Mouse (Mus musculus) adrenal gland, postnatal 36 days (tissue): ENCODE data around the gene Gm37240. TPM values are rescaled to one million over a fixed set of nuclear protein-coding genes. Genes with fewer than 3 reads are reported as not detected.

Experiments
- DNase-seq, 2 experiments: peaks; one replicate each; pipeline ENCODE4 v3.0.0; 2021; ENCODE audit warnings: mixed read lengths in 1 of 2
- total RNA-seq, 2 experiments: library from RNA; stranded (reverse); gene quantifications; 2 replicates each; pipeline ENCODE4 v1.2.3; 2021

The Gm37240 gene
- total RNA-seq, 2 experiments from 2014 or later: 2.5 to 4.5 TPM

DNA sequence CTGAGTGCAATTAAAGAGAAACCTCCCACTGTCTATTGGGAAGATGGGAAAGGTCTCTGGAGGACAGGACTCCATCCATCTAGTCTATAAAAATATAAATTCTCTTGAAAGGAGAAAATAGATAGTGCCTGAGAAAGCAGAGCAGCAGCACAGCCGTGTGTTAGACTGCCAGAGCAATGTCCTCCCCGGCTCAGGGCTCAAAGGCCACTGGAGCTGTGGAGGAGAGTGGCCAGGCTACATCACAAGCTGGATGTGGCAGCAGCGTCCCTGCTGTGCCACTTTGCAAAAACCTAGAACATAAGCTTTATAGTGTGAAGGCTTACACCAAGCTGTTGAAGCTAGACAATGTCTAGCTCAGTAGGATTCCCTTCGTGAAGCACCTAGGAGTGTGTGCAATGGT is 138.0 kb downstream of the Gm37240 start:
- DNase-seq: no peak

DNA sequence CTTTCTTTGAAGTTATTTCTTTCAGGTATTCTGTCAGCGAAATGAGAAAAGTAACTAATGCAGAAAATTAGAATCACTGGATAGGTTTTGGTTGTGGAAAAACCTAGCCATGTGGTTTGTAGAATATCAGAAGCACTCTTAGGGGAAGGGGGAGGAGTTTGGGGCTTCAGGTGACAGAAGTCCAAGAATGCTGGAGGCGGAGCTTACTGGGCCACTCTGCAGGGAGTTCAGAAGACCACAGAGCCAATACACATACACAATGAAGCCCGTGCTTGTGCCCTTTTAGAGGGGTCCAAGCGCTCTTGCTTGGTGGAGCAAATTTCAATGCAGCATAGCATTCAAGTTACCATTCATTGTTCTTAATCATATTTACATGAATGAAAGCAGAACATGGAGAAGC is 138.5 kb downstream of the Gm37240 start:
- DNase-seq: no peak

DNA sequence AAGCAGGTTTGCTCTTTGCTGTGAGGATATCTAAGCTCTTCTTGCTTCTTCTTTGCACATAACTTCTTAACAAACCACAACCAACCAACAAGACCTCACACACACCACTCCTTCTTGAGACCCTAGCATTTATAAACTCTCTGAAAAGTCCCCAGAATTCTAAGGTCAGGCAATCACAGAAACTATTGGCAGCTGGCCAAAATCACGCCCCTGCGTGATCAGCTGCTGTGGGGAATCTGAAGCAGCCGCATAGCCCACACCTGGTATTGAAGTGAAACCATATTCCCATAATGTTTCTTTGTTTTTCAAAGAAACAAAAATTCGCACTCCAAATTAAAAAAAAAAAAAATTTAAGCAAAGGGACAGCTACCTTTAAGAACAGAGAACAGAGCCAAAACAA is 141.2 kb downstream of the Gm37240 start:
- DNase-seq: peak in 1 of 2 experiments; percentile 4

DNA sequence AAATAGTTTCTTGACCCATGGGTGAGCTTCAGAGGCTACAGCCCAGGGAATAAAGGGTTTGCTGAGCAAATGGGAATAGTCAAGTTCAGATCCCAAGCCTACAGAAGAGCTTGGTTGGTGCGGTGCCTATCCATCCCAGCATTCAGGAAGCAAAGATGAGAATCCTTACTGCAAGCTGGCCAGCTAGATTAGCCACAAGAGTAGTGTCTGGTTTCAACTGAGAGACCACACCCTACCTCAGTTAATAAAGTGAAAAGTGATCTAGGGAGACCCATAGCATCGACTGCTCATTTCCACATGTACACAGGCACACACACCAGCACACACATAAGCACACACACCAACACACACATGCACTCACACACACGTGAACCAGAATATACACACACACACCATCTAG is 145.6 kb downstream of the Gm37240 start:
- DNase-seq: no peak

DNA sequence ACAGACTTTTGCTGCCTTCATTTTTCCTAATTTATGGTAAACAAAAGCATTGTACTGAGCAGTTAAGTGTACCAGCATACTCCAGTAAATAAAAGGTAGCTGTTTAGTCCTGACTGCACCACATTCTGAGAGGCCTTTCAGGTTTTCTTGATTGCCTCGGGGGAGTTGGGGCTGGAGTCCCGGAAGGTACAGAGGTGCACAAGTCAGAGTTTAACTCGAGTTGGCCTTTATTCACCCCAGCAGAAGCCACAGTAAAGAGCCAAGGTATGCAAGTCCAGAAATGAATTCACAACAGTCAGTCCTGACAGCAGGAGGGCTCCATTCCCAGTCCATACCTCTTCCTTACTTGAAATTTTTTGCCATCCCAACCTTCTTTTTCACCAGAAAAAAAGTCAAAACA is 148.7 kb downstream of the Gm37240 start:
- DNase-seq: no peak

DNA sequence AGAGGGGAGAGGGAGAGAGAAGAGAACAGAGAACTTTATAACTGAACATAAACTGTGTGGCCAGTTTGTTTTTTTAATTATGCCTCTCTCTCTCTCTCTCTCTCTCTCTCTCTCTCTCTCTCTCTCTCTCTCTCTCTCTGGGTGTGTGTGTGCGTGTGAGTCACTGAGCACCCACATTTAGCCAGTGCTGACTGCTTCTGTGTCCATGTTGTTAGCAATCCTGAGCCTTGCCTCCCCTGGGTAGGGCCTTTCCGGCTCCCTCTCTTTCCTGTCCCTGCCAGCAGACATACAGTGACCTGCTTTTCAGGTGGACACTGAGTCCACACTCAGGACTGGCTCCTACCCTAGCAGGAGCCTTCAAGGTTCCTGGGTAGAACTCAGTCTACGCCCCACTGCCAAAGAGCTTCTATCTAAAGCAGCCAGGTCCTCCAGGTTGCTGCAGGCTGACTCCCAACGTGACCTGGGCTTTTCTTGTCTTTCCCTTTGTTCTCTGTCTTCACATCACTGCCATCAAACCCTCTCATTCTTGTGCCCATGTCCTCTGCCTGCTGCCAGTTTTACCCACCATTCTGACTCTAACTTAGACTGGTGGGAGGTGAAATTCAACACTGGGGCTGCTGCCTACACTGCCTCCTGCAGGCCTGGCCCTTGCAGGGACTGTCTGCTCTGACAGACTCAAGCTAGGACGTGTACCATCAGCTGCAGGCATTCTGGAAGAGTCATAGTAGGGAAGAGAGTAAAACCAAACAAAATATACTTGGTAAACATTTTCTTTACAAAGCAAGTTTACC is 153.2 kb downstream of the Gm37240 start:
- no peak for DNase-seq

DNA sequence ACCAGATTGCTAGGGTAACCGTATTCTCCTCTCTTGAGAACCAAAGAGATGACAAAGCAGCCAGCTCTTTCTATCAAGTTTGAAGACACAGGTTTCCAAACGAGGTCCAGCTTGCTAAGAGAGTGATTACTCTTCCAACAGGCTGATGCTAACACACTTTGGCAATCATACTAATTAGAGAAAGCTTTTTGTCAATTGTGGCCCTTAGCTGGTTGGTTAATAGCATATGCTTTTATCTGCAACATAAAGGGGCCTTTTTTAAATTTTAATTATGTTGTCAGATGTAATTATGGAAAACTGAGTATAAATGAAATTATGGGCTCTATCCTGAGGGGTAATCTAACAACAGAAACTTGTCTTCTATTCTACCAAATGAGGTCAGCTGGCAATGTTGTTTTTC is 160.1 kb downstream of the Gm37240 start:
- DNase-seq: no peak

DNA sequence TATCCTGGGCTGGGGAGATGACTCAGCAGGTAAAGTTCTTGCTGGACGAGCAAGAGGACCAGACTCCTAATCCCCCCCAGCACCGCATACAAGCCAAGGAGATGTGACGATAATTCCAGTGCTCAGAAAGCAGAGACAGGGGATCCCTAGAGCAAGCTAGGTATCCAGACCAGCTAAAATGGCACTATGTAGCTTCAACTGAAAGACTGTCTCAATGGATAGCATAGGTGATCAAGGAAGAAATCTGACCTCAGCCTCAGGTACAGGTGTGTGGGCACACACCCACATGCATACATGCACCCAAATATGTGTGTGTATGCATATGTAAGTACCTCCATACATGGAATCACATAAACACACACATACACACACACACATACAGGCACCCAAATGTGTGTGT is 161.3 kb downstream of the Gm37240 start:
- DNase-seq: no peak

DNA sequence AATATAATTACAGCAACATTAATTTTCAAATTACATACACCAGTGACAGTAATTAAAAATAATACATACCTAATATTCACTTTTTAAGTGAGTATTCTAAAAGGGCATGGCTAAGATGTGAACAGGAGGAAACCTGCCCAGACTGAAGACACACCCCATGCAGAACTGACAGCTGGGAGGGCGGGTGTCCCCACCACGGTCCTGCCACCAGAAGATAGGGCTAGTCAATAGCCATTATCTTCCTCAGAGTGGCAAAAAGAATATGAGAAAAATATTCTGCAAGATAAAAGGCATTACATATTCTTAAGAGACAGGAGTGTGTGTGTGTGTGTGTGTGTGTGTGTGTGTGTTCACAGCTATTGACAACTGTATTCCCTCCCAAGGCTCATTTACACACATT is 162.2 kb downstream of the Gm37240 start:
- no peak for DNase-seq

DNA sequence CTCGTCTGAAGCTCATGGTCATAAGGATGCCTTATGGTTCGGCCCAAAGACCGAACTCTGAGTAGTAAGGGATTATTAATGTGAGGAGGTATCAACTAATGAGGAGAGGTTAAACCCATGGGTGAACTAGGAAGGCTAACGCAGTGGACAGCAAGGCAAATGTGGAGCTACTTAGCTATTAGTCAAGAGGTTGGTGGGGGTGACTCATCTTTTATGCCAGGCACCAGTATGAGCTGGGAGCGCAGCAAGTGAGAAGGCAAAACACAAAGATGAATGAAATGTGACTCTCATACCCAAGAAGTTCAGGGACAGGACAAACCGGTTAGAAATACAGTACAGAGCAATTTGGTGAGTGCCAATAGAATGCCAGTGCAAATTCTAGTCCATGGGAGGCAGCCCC is 164.7 kb downstream of the Gm37240 start:
- peak; percentile 45 to 48 for DNase-seq

DNA sequence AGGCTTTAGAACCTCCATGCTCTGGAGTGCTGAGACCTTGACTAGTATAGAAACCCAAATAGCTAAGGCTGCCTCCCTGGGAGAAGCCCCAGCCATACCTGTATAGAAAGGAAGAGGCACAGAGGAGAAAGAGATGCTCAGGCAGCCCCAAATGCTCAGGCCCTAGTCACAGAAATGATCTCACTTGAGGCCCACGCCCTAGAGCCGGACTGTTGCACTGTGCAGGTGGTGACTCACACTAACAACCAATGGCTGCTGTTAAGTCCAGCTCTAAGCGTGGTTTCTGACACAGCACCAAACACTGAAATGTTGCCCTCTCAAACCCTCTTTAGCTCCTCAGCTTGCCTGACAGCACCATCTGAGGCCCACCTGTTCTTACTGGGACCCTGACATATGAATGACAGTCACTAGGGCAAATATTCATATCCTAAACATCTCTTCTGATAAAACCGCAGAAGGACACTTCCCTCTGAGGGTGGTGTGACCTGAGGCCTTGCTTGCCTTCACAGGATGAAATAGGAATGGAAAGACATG is 171.5 kb downstream of the Gm37240 start:
- DNase-seq: peak; percentile 29 to 32

DNA sequence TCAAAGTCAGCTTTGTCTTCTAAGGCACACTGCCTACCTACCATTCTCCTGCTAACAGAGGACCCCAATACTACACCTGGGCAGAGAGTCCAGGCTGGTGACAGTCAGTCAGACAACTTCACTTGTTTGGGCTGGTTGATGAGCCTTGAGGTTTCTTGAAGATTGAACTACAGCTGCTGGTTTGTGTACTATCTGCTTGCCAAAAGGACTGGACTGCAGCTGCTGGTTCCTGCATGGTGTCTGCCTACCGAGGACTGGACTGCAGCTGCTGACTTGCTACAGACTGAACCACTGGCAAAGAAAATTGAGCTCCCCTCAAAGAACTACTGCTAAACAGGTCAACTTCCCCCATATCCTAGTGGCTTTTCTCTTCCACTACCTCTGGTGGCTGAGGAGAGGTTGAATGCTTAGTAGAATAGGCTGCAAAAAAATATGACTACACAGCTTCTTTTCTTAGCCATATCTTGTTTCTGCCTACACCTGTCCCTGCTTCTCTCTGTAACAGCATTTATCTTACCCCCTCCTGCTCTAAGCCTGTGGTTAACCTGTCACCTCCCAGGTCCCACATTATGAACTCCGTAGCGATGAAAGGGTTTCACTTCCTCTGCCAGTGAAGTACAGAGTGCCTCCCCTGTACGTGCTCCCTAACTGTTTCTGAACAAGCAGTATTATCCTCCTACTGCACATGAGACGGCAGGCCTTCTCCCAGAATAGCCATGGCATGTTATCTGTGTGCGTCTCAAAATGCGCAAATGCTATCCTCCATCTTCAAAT is 173.2 kb downstream of the Gm37240 start:
- no peak for DNase-seq

DNA sequence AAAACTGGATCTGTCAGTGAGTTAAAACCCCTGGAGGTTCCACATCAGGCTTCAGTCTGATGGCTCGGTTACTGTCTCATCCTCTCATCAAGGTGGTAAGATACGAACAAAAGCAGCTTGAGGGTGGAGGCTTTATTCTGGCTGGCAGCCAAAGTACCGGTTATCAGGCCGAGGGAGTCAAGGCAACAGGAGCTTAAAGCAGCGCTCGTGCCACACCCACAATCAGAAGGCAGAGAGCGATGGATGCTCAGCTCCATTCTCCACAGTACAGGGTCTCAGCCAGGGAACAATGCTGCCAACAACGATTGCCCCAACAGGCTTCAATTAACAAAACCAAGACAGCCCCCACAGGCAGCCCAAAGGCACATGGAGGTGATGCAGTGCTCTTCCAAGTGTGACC is 176.6 kb downstream of the Gm37240 start:
- DNase-seq: no peak

DNA sequence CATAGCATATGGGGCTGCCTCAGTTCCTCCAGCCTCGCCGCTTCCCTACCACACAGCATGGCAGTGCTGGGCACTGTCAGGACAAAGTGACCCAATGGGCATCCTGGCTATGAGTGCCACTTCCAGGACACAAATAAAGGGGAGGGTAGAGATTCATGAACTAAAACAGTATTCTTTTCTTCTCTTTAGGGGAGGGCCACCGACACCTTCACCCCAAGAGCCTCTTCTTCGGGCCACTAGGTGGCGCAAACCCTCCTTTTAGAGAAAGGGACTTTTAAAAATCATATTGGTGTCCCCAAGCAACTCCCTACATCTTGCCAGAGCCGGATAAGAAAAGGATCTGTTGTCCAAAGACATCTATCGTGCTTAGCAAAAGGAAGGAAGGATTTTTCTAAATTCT is 179.9 kb downstream of the Gm37240 start:
- DNase-seq: peak; percentile 59 to 70

DNA sequence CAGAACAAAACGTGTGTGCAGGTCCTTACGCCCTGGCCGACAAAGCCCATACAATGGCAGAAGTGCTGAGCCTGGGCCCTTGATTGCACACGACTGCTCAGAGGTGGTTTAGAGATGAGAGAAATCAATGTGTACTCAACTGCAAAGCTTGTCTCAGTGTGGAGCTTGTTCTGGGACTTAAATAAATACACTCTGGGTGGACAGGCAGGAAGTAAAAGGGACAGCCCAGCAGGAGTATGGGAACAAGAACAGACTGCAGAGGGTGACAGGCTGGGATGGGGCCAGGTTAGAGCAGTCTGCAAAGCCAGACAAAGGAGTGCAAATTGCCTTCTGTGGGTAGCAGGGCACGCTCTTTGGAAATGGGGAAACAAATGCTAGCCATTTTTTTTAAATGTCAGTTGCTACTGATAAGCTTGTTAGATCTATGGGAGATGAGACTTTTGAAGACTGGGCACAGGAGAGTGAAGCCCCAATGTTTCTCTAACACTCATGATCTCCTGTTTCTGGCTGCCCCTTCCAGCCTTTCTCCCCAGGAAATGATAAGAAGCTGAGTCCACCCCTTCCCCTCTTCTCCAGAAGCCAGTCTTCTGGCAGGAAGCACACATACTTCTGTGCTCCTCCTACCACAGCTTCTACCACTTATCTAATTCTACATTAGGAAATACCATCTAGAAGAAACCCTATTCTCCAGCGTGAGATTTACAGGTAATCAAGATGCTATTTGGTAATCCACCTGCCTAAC is 184.0 kb downstream of the Gm37240 start:
- peak in 1 of 2 experiments; percentile 13 for DNase-seq

DNA sequence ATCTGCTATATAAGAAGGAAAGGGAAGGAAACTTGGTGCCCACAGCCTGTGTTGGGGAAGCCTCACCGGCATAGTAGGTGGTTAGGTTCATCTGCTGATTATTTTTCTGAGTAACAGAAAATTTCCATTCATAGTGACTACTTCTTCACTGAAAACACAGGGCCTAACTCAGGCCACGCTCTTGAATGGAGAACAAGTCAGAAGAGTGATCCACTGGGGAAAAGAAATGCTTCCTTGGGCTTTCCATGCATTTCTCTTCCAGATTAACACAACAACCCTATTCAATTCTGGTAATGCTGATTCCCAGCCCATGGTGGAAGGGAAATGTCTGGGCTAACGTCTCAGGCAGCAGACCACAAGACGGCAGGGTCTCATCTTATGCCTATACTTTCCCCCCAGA is 188.8 kb downstream of the Gm37240 start:
- DNase-seq: no peak

DNA sequence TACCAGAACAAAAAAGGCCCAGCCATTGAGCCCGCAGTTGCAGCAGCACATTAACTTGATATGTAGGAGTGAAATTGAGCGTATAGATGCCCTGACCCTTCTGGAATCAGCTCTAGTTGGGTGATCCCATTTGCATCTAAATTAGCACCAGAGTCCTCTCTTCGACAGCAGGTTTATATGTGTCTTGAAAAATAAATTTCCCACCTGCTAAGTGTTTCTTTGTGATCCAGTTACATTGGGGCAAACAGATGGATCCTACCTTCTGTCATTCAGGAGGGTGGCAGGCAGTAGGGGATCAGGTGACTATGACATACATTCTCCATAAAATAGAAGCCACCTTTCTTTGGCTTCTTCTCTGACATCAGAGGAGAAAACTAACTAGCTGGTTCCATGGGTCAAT is 192.3 kb downstream of the Gm37240 start:
- DNase-seq: no peak

DNA sequence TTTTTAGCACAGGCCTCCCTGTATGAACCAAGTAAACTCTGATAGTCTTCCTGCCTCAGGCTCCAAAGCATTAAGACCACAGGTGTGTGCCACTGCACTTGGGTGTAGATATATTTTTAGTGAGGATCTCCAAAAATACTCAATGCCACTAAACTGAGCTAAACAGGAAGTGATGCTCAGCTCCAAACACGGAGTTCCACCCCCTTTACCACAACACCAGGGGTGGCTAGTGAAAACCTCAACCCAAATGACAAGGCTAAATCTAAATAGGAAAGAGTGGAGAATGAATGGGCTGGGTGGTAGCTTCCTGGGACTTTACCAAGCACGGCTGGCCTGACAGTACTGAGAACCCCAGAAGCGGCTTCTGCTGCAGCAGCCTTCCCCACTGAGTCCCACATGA is 194.3 kb downstream of the Gm37240 start:
- no peak for DNase-seq

DNA sequence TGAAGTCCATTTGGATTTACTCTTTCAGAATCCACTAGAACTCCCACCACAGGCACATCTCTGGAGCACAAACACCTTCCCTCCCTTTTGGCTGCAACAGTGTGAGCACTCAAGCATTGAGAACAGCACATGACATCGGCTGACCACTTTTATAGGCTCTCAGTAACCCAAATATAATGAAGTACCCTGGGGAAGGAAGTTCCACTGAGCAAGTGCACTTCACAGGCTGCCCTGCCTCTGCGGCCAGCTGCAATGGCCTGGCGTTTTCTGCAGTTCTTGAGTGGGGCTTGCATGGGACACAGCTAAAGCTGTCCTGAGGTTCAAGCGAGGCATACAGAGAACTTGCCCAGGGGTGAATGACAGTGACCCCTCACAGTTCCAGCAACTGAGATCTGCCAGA is 196.2 kb downstream of the Gm37240 start:
- no peak for DNase-seq

DNA sequence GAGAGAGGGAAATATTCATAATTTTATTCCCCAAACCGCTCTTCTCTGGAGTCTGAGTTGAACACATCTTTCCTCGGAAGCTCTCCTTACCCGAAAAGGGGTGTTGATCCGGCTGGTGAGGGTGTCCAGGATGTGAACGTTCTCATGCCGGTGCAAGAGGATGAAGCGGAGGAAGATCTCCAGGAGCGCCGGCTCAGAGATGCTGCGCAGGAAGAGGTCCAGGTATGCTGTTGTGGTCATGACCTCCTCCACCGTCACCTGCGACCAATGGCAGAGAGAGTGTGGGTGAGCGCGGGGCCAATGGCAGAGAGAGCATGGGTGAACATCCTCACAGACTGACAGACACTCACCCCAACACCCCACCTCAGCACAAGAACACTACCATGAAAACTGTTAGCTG is 199.0 kb downstream of the Gm37240 start:
- no peak for DNase-seq

DNA sequence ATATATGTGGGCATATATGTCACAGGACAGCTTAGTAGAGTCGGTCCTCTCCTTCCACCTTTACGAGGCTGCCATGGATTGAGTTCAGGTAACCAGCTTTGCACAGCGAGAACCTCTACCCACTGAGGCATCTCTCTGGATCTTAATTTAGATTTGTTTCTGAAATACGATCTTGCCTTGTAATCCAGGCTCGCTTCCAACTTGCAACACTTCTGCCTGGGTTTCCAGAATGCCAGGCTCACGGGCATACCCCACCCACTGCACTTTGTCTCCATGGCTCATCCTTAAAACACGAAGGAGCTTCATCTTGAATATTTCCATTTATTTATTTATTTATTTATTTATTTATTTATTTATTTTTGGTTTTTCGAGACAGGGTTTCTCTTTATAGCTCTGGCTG is 202.0 kb downstream of the Gm37240 start:
- no peak for DNase-seq

DNA sequence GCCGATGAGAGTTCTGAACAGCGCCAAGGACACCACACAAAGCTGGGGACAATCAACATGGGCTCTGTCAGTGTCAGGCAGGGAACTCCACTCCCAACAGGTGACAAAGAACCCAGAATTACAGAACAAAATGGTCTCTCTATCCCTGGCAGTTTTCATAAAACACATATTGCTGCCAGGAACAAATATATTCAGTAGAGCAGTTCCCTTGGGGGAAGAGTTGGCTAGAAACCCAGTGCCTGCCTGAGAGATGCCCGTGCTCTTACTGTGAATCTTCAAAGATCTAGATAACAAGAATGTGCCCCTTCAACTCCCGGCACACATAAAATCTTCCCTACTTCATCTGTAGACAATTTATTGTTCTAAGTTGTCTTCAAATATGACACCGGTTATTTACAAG is 203.7 kb downstream of the Gm37240 start:
- no peak for DNase-seq

DNA sequence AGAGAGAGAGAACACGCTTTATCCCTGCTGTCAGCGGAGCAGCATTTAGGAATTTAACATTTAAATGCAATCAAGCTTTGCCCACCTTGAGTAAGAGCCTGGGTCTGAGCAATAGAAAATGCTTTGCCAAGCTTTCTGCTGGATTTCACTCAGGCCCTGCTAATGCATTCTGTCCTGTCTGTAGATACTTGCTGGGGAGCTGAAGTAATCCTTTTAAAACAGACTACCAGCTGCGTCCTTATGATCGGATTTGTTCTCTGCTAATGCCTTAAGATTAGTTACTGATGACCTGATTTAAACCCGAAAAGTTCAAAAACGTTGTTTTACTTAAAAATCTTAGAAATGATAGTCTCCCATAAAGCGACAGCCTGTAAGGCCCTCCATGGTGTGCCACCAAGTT is 206.2 kb downstream of the Gm37240 start:
- DNase-seq: no peak
